Mouse (Mus musculus): ENCODE measurements around the gene Rarres2. TPM values are rescaled to one million over a fixed set of nuclear protein-coding genes. Genes with fewer than 3 reads are reported as not detected.

Rarres2 gene
- polyA plus RNA-seq, 1 experiment from 2014 or later: 3.8 TPM

GRCm38 (mm10) chr6:48591871-48592270, 19.3 kb upstream of the Rarres2 start:
- DNase-seq (ENCODE audit: low spot score): no peak
- WGBS: 85% methylated on average over 6 of the region's 6 CpGs

GRCm38 (mm10) chr6:48591221-48591845, 18.7 kb upstream of the Rarres2 start:
- WGBS: 90% methylated on average over 3 of the region's 3 CpGs
- no peak overlapping the region for H3K4me2 ChIP-seq (ENCODE audit: low read depth, low read length)

More at GRCm38 (mm10) chr6:48591871-48592270, 19.3 kb upstream of the Rarres2 start:
- Histone ChIP-seq H3K4me2 (ENCODE audit: low read depth, low read length) (no peak overlapping the region), H3K9me3 (replicated peaks; ENCODE audit: control insufficient read depth, low read length) (peaks cover 9% of the 10 kb centered on the region), H3K4me1 (ENCODE audit: control insufficient read depth, insufficient read depth, low read length) (peaks cover 2% of the 10 kb centered on the region; the same call in 1 of the 2 replicates), H3K27ac (replicated peaks; ENCODE audit: low read depth, low read length) (no peak overlapping the region), H3K27me3 (ENCODE audit: control insufficient read depth, insufficient read depth, low read length) (no peaks in the 10 kb centered on the region), H3K9ac (replicated peaks; ENCODE audit: low read length) (no peak overlapping the region), H3K4me3 (ENCODE audit: low read depth, low read length) (no peak overlapping the region), H3K36me3 (replicated peaks; ENCODE audit: control insufficient read depth, insufficient read depth, low read depth, low read length) (peaks cover 9% of the 10 kb centered on the region)
- no peak for ATAC-seq (replicated peaks; ENCODE audit: insufficient number of reproducible peaks, low FRiP score, low TSS enrichment, low read depth)

GRCm38 (mm10) chr6:48589194-48589750, 16.7 kb upstream of the Rarres2 start, which contains the start of gene Gm45021:
TSS of gene Gm45021 (plus strand) at chr6:48589610.
- no peaks in the 10 kb centered on the region for H3K9me3 ChIP-seq (replicated peaks; ENCODE audit: control insufficient read depth, low read length)
- no peak within 1 kb of the TSS for H3K4me2 ChIP-seq (ENCODE audit: low read depth, low read length)
- no peaks in the 10 kb centered on the region for H3K27me3 ChIP-seq (ENCODE audit: control insufficient read depth, insufficient read depth, low read length)
- H3K4me1 ChIP-seq (ENCODE audit: control insufficient read depth, insufficient read depth, low read length): peaks cover 2% of the 10 kb centered on the region; the same call in 1 of the 2 replicates
- H3K9ac ChIP-seq (replicated peaks; ENCODE audit: low read length): no peak within 1 kb of the TSS
- no peak for DNase-seq (ENCODE audit: low spot score)
- WGBS: 42% methylated on average over 6 of the region's 6 CpGs
- no peak for ATAC-seq (replicated peaks; ENCODE audit: insufficient number of reproducible peaks, low FRiP score, low TSS enrichment, low read depth)
- H3K4me3 ChIP-seq (ENCODE audit: low read depth, low read length): no peak within 1 kb of the TSS
- no peak within 1 kb of the TSS for H3K27ac ChIP-seq (replicated peaks; ENCODE audit: low read depth, low read length)
- no peaks in the 10 kb centered on the region for H3K36me3 ChIP-seq (replicated peaks; ENCODE audit: control insufficient read depth, insufficient read depth, low read depth, low read length)

More at GRCm38 (mm10) chr6:48591221-48591845, 18.7 kb upstream of the Rarres2 start:
- ATAC-seq (replicated peaks; ENCODE audit: insufficient number of reproducible peaks, low FRiP score, low TSS enrichment, low read depth): no peak
- Histone ChIP-seq H3K4me3 (ENCODE audit: low read depth, low read length) (no peak overlapping the region), H3K9ac (replicated peaks; ENCODE audit: low read length) (no peak overlapping the region), H3K27me3 (ENCODE audit: control insufficient read depth, insufficient read depth, low read length) (no peaks in the 10 kb centered on the region), H3K27ac (replicated peaks; ENCODE audit: low read depth, low read length) (no peak overlapping the region), H3K9me3 (replicated peaks; ENCODE audit: control insufficient read depth, low read length) (peaks cover 3% of the 10 kb centered on the region), H3K36me3 (replicated peaks; ENCODE audit: control insufficient read depth, insufficient read depth, low read depth, low read length) (peaks cover 3% of the 10 kb centered on the region), H3K4me1 (ENCODE audit: control insufficient read depth, insufficient read depth, low read length) (peaks cover 2% of the 10 kb centered on the region; the same call in 1 of the 2 replicates)
- DNase-seq (ENCODE audit: low spot score): no peak

- Histone ChIP-seq H3K4me1 (ENCODE audit: control insufficient read depth, insufficient read depth, low read length) (no peaks in the 10 kb centered on the region), H3K9ac (replicated peaks; ENCODE audit: low read length) (no peak overlapping the region), H3K36me3 (replicated peaks; ENCODE audit: control insufficient read depth, insufficient read depth, low read depth, low read length) (no peaks in the 10 kb centered on the region), H3K4me3 (ENCODE audit: low read depth, low read length) (no peak overlapping the region), H3K27ac (replicated peaks; ENCODE audit: low read depth, low read length) (no peak overlapping the region), H3K27me3 (ENCODE audit: control insufficient read depth, insufficient read depth, low read length) (no peaks in the 10 kb centered on the region), H3K9me3 (replicated peaks; ENCODE audit: control insufficient read depth, low read length) (no peaks in the 10 kb centered on the region), H3K4me2 (ENCODE audit: low read depth, low read length) (no peak overlapping the region)
- WGBS: 65% methylated on average over 3 of the region's 3 CpGs
- ATAC-seq (replicated peaks; ENCODE audit: insufficient number of reproducible peaks, low FRiP score, low TSS enrichment, low read depth): peak; percentile 48; the same call in 1 of the 2 replicates
- DNase-seq (ENCODE audit: low spot score): peak; percentile 87
These were observed 9.4 kb upstream of the Rarres2 start for GRCm38 (mm10) chr6:48582037-48582436.

- no peaks in the 10 kb centered on the region for H3K4me1 ChIP-seq (ENCODE audit: control insufficient read depth, insufficient read depth, low read length)
- no peak for DNase-seq (ENCODE audit: low spot score)
- H3K4me2 ChIP-seq (ENCODE audit: low read depth, low read length): no peak overlapping the region
- H3K27ac ChIP-seq (replicated peaks; ENCODE audit: low read depth, low read length): no peak overlapping the region
- no peak overlapping the region for H3K4me3 ChIP-seq (ENCODE audit: low read depth, low read length)
- no peaks in the 10 kb centered on the region for H3K27me3 ChIP-seq (ENCODE audit: control insufficient read depth, insufficient read depth, low read length)
- ATAC-seq (replicated peaks; ENCODE audit: insufficient number of reproducible peaks, low FRiP score, low TSS enrichment, low read depth): no peak
- no peak overlapping the region for H3K9ac ChIP-seq (replicated peaks; ENCODE audit: low read length)
- no peaks in the 10 kb centered on the region for H3K36me3 ChIP-seq (replicated peaks; ENCODE audit: control insufficient read depth, insufficient read depth, low read depth, low read length)
- WGBS: 45% methylated on average over 3 of the region's 3 CpGs
- H3K9me3 ChIP-seq (replicated peaks; ENCODE audit: control insufficient read depth, low read length): no peaks in the 10 kb centered on the region
These were observed 8.7 kb upstream of the Rarres2 start for GRCm38 (mm10) chr6:48581257-48581656.

- ATAC-seq (replicated peaks; ENCODE audit: insufficient number of reproducible peaks, low FRiP score, low TSS enrichment, low read depth): no peak
- H3K4me2 ChIP-seq (ENCODE audit: low read depth, low read length): no peak overlapping the region
- WGBS: 34% methylated on average over 5 of the region's 5 CpGs
These were observed 6.6 kb upstream of the Rarres2 start for GRCm38 (mm10) chr6:48579215-48579648.

GRCm38 (mm10) chr6:48578736-48579135, 6.1 kb upstream of the Rarres2 start:
- Histone ChIP-seq H3K9ac (replicated peaks; ENCODE audit: low read length) (no peak overlapping the region), H3K4me3 (ENCODE audit: low read depth, low read length) (no peak overlapping the region), H3K4me1 (ENCODE audit: control insufficient read depth, insufficient read depth, low read length) (no peaks in the 10 kb centered on the region), H3K9me3 (replicated peaks; ENCODE audit: control insufficient read depth, low read length) (no peaks in the 10 kb centered on the region), H3K27ac (replicated peaks; ENCODE audit: low read depth, low read length) (no peak overlapping the region), H3K27me3 (ENCODE audit: control insufficient read depth, insufficient read depth, low read length) (no peaks in the 10 kb centered on the region), H3K4me2 (ENCODE audit: low read depth, low read length) (no peak overlapping the region), H3K36me3 (replicated peaks; ENCODE audit: control insufficient read depth, insufficient read depth, low read depth, low read length) (no peaks in the 10 kb centered on the region)
- ATAC-seq (replicated peaks; ENCODE audit: insufficient number of reproducible peaks, low FRiP score, low TSS enrichment, low read depth) (no peak), DNase-seq (ENCODE audit: low spot score) (no peak)
- WGBS: 67% methylated on average over 5 of the region's 5 CpGs

More at GRCm38 (mm10) chr6:48579215-48579648, 6.6 kb upstream of the Rarres2 start:
- H3K27me3 ChIP-seq (ENCODE audit: control insufficient read depth, insufficient read depth, low read length): no peaks in the 10 kb centered on the region
- H3K9me3 ChIP-seq (replicated peaks; ENCODE audit: control insufficient read depth, low read length): no peaks in the 10 kb centered on the region
- H3K27ac ChIP-seq (replicated peaks; ENCODE audit: low read depth, low read length): no peak overlapping the region
- H3K9ac ChIP-seq (replicated peaks; ENCODE audit: low read length): no peak overlapping the region
- no peak overlapping the region for H3K4me3 ChIP-seq (ENCODE audit: low read depth, low read length)
- no peak for DNase-seq (ENCODE audit: low spot score)
- no peaks in the 10 kb centered on the region for H3K4me1 ChIP-seq (ENCODE audit: control insufficient read depth, insufficient read depth, low read length)
- no peaks in the 10 kb centered on the region for H3K36me3 ChIP-seq (replicated peaks; ENCODE audit: control insufficient read depth, insufficient read depth, low read depth, low read length)

GRCm38 (mm10) chr6:48573981-48574380, 1.4 kb upstream of the Rarres2 start:
- no peak overlapping the region for H3K9ac ChIP-seq (replicated peaks; ENCODE audit: low read length)
- no peak overlapping the region for H3K27ac ChIP-seq (replicated peaks; ENCODE audit: low read depth, low read length)
- WGBS: 74% methylated on average over 3 of the region's 3 CpGs

More at GRCm38 (mm10) chr6:48573981-48574380, 1.4 kb upstream of the Rarres2 start:
- no peaks in the 10 kb centered on the region for H3K36me3 ChIP-seq (replicated peaks; ENCODE audit: control insufficient read depth, insufficient read depth, low read depth, low read length)
- H3K4me2 ChIP-seq (ENCODE audit: low read depth, low read length): no peak overlapping the region
- no peak for DNase-seq (ENCODE audit: low spot score)
- H3K9me3 ChIP-seq (replicated peaks; ENCODE audit: control insufficient read depth, low read length): no peaks in the 10 kb centered on the region
- H3K4me3 ChIP-seq (ENCODE audit: low read depth, low read length): no peak overlapping the region
- ATAC-seq (replicated peaks; ENCODE audit: insufficient number of reproducible peaks, low FRiP score, low TSS enrichment, low read depth): no peak
- no peaks in the 10 kb centered on the region for H3K27me3 ChIP-seq (ENCODE audit: control insufficient read depth, insufficient read depth, low read length)
- H3K4me1 ChIP-seq (ENCODE audit: control insufficient read depth, insufficient read depth, low read length): 0 out of 2 replicates have a peak, but pooled peaks cover 2% of the 10 kb centered on the region
